Mouse (Mus musculus) bone marrow macrophage, adult 2 months (primary cell): ENCODE results near the gene Pou2f3.

ENCODE experiments used
- CTCF ChIP-seq: IDR thresholded peaks from 2 replicates; pipeline ENCODE4 v1.5.1; 2012; ENCODE audit warnings: low read depth, mild to moderate bottlenecking, low read length, moderate library complexity
- POLR2A ChIP-seq: IDR thresholded peaks from 2 replicates; pipeline ENCODE4 v1.6.1; 2012; ENCODE audit warnings: mild to moderate bottlenecking, low read depth, low read length, borderline replicate concordance

GRCm38 (mm10) chr9:43233515-43233914 is 23.3 kb upstream of the Pou2f3 start:
- TF ChIP-seq POLR2A (no peak), CTCF (no peak)
